Mouse (Mus musculus): ENCODE measurements around the gene AW011738.

The AW011738 gene

GRCm38 (mm10) chr4:156200623-156201475, 2.3 kb upstream of the AW011738 start, which contains the start of gene Isg15:
Isg15 (minus strand) TSS chr4:156200818.
- peak; percentile 85 for DNase-seq (ENCODE audit: low read depth, low spot score)

GRCm38 (mm10) chr4:156202462-156202893, 626 bp upstream of the AW011738 start:
- DNase-seq (ENCODE audit: low read depth, low spot score): no peak

GRCm38 (mm10) chr4:156203413-156204131, 468 bp downstream of the AW011738 start:
- peak; percentile 51 for DNase-seq (ENCODE audit: low read depth, low spot score)

GRCm38 (mm10) chr4:156208872-156209271, 5.8 kb downstream of the AW011738 start:
- DNase-seq (ENCODE audit: low read depth, low spot score): no peak

GRCm38 (mm10) chr4:156209963-156210635, 7.0 kb downstream of the AW011738 start:
- no peak for DNase-seq (ENCODE audit: low read depth, low spot score)

- no peak for DNase-seq (ENCODE audit: low read depth, low spot score)
Measured at GRCm38 (mm10) chr4:156213134-156213533, 10.0 kb downstream of the AW011738 start.

GRCm38 (mm10) chr4:156215649-156216048, 12.5 kb downstream of the AW011738 start, which contains the start of gene Perm1:
Perm1 (plus strand) TSS chr4:156215868.
- no peak for DNase-seq (ENCODE audit: low read depth, low spot score)

- no peak for DNase-seq (ENCODE audit: low read depth, low spot score)
Measured at GRCm38 (mm10) chr4:156216196-156216595, 13.1 kb downstream of the AW011738 start.

GRCm38 (mm10) chr4:156217022-156217669, 14.0 kb downstream of the AW011738 start:
- DNase-seq (ENCODE audit: low read depth, low spot score): no peak

- DNase-seq (ENCODE audit: low read depth, low spot score): no peak
Measured at GRCm38 (mm10) chr4:156217838-156218237, 14.7 kb downstream of the AW011738 start.

GRCm38 (mm10) chr4:156219936-156220335, 16.8 kb downstream of the AW011738 start:
- DNase-seq (ENCODE audit: low read depth, low spot score): no peak

- no peak for DNase-seq (ENCODE audit: low read depth, low spot score)
Measured at GRCm38 (mm10) chr4:156224276-156224675, 21.2 kb downstream of the AW011738 start.

- DNase-seq (ENCODE audit: low read depth, low spot score): no peak
Measured at GRCm38 (mm10) chr4:156227752-156228392, 24.8 kb downstream of the AW011738 start.

GRCm38 (mm10) chr4:156228393-156229024, 25.4 kb downstream of the AW011738 start:
- no peak for DNase-seq (ENCODE audit: low read depth, low spot score)

- DNase-seq (ENCODE audit: low read depth, low spot score): peak; percentile 28
Measured at GRCm38 (mm10) chr4:156234021-156234501, 31.0 kb downstream of the AW011738 start.

GRCm38 (mm10) chr4:156234701-156235213, 31.7 kb downstream of the AW011738 start, which contains the start of gene Plekhn1:
Plekhn1 (minus strand) TSS chr4:156234857.
- DNase-seq (ENCODE audit: low read depth, low spot score): peak; percentile 76

- DNase-seq (ENCODE audit: low read depth, low spot score): no peak
Measured at GRCm38 (mm10) chr4:156235360-156235770, 32.3 kb downstream of the AW011738 start.

- peak; percentile 96 for DNase-seq (ENCODE audit: low read depth, low spot score)
Measured at GRCm38 (mm10) chr4:156235808-156236533, 32.9 kb downstream of the AW011738 start, which contains the start of gene Noc2l. Noc2l (plus strand) TSS chr4:156236010.

All from CD4-positive, CD25-positive, alpha-beta regulatory T cell, adult 2 months (primary cell).